Mouse (Mus musculus) embryo, embryonic 10 days (tissue): Measurements from ENCODE around the gene Mrpl9.

Experiments used
- DNase-seq: peaks from one replicate; pipeline ENCODE4 v3.0.0-alpha.2; 2015; ENCODE audit warnings: low spot score

The Mrpl9 gene

GRCm38 (mm10) chr3:94442951-94443596 is at the start of gene Mrpl9:
TSS of gene Mrpl9 (plus strand) at chr3:94443318.
- peak; percentile 94 for DNase-seq

GRCm38 (mm10) chr3:94396336-94396735 is 46.8 kb upstream of the Mrpl9 start:
- DNase-seq = no peak

- DNase-seq = no peak
Observed at GRCm38 (mm10) chr3:94396851-94397250, 46.3 kb upstream of the Mrpl9 start.

- DNase-seq = no peak
Observed at GRCm38 (mm10) chr3:94398217-94398616, 44.9 kb upstream of the Mrpl9 start, which contains the start of gene Lingo4. TSS of gene Lingo4 (plus strand) at chr3:94398517.

- peak; percentile 65 for DNase-seq
Observed at GRCm38 (mm10) chr3:94398943-94399481, 44.1 kb upstream of the Mrpl9 start.

- peak; percentile 69 for DNase-seq
Observed at GRCm38 (mm10) chr3:94399663-94400310, 43.3 kb upstream of the Mrpl9 start.

- DNase-seq = no peak
Observed at GRCm38 (mm10) chr3:94402451-94402850, 40.7 kb upstream of the Mrpl9 start.

- peak; percentile 10 for DNase-seq
Observed at GRCm38 (mm10) chr3:94404366-94405054, 38.6 kb upstream of the Mrpl9 start.

GRCm38 (mm10) chr3:94405561-94405960 is 37.6 kb upstream of the Mrpl9 start:
- DNase-seq = no peak

- peak; percentile 11 for DNase-seq
Observed at GRCm38 (mm10) chr3:94412530-94412929, 30.6 kb upstream of the Mrpl9 start.

GRCm38 (mm10) chr3:94413031-94413679 is 30.0 kb upstream of the Mrpl9 start, which contains the start of gene Tdrkh:
TSS of gene Tdrkh (plus strand) at chr3:94413273.
- DNase-seq = peak; percentile 98

- DNase-seq = no peak
Observed at GRCm38 (mm10) chr3:94430980-94431379, 12.1 kb upstream of the Mrpl9 start.

GRCm38 (mm10) chr3:94434305-94434704 is 8.8 kb upstream of the Mrpl9 start:
- no peak for DNase-seq

- no peak for DNase-seq
Observed at GRCm38 (mm10) chr3:94436420-94436819, 6.7 kb upstream of the Mrpl9 start.

- peak; percentile 48 for DNase-seq
Observed at GRCm38 (mm10) chr3:94441182-94441581, 1.9 kb upstream of the Mrpl9 start.

GRCm38 (mm10) chr3:94443597-94443964 is 463 bp downstream of the Mrpl9 start, which contains the start of gene Oaz3:
TSS of gene Oaz3 (minus strand) at chr3:94443915.
- DNase-seq = no peak

GRCm38 (mm10) chr3:94449377-94449776 is 6.3 kb downstream of the Mrpl9 start:
- no peak for DNase-seq

- DNase-seq = peak; percentile 98
Observed at GRCm38 (mm10) chr3:94456529-94457000, 13.4 kb downstream of the Mrpl9 start.

GRCm38 (mm10) chr3:94457055-94457454 is 13.9 kb downstream of the Mrpl9 start:
- no peak for DNase-seq

- DNase-seq = no peak
Observed at GRCm38 (mm10) chr3:94459834-94460233, 16.7 kb downstream of the Mrpl9 start.

GRCm38 (mm10) chr3:94463926-94464578 is 20.9 kb downstream of the Mrpl9 start:
- peak; percentile 70 for DNase-seq
